Mouse (Mus musculus) c-Kit-positive CD71-negative TER-119-negative erythroid progenitor cells, embryonic 14.5 days (primary cell): ENCODE data around the gene Nkx1-1.

Experiments used
- DNase-seq: peaks from one replicate; pipeline ENCODE4 v3.0.0-alpha.2; 2013; ENCODE audit warnings: low read depth

Nkx1-1 gene

GRCm38 (mm10) chr5:33420313-33420712 lies 13.5 kb downstream of the Nkx1-1 start:
- no peak for DNase-seq

DNA sequence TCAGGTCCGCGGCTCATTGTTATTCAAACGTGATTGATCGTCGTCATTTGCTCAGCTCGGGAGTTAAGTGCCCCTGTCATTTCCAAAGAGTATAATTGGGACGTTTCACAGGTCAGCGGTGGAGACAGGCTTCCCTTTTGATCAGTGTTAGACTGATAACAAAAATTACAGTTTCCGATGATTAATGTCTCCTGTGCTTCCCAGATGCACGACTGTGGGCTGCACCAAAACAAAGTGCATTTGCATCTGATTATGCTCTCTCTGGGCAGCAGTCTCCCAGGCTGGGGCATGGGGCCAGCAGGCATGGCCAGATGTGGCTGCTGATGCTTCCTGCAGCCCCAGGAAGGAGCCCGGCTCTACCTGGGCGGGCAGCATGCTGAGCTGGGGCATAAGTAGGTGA lies 33.0 kb downstream of the Nkx1-1 start:
- DNase-seq = no peak

GRCm38 (mm10) chr5:33396828-33397227 lies 36.9 kb downstream of the Nkx1-1 start:
- DNase-seq = no peak

- DNase-seq = no peak
Measured at GRCm38 (mm10) chr5:33395693-33396092, 38.1 kb downstream of the Nkx1-1 start.

GRCm38 (mm10) chr5:33393803-33394202 lies 40.0 kb downstream of the Nkx1-1 start:
- peak; percentile 50 for DNase-seq

DNA sequence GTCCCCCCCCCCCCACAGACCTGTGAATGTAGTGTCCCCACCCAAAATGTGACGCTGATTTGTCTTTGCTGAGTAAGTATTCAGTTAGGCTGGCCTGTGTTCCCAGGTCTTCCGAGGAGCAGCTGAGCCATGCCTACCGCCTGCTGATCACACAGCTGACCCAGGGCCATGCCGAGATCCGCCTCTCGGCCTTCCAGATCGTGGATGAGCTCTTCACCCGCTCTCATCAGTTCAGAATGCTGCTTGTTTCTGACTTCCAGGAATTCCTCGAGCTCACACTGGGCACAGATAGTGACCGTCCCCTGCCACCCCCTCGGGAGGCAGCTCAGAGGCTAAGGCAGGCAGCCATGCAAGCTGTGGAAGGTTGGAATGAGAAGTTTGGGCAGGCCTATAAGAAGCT lies 46.2 kb downstream of the Nkx1-1 start:
- no peak for DNase-seq
